Mouse (Mus musculus) embryonic facial prominence, embryonic 12.5 days (tissue): Measurements from ENCODE around the gene Leng8. TPM values are rescaled to one million over a fixed set of nuclear protein-coding genes. Genes with fewer than 3 reads are reported as not detected.

ENCODE experiments used
- ATAC-seq: fragments of 200-750 bp; cut with Nextera tagmentation; 2 replicates; pipeline ENCODE4 v1.8.0; 2017; ENCODE audit not compliant: insufficient number of reproducible peaks, insufficient read depth, low FRiP score, low TSS enrichment
- H3K27ac ChIP-seq: fragments of 300-500 bp; sonication (generic); 2 replicates; pipeline ENCODE4 v1.5.1; 2016; ENCODE audit warnings: mild to moderate bottlenecking
- H3K27me3 ChIP-seq: fragments of 300-500 bp; sonication (generic); 2 replicates; pipeline ENCODE4 v1.6.1; 2016; ENCODE audit warnings: mild to moderate bottlenecking, moderate library complexity
- H3K36me3 ChIP-seq: fragments of 300-500 bp; sonication (generic); 2 replicates; pipeline ENCODE4 v1.6.1; 2016; ENCODE audit warnings: mild to moderate bottlenecking
- H3K4me1 ChIP-seq: fragments of 300-500 bp; sonication (generic); 2 replicates; pipeline ENCODE4 v1.6.1; 2016
- H3K4me2 ChIP-seq: fragments of 300-500 bp; sonication (generic); replicated peaks from 2 replicates; pipeline ENCODE4 v1.6.1; 2016; ENCODE audit warnings: mild to moderate bottlenecking, moderate library complexity
- H3K4me3 ChIP-seq: fragments of 300-500 bp; sonication (generic); 2 replicates; pipeline ENCODE4 v1.5.1; 2016; ENCODE audit warnings: mild to moderate bottlenecking
- H3K9ac ChIP-seq: fragments of 300-500 bp; sonication (generic); 2 replicates; pipeline ENCODE4 v1.6.1; 2016; ENCODE audit warnings: mild to moderate bottlenecking, moderate library complexity
- H3K9me3 ChIP-seq: fragments of 300-500 bp; sonication (generic); 2 replicates; pipeline ENCODE4 v1.6.1; 2016; ENCODE audit warnings: mild to moderate bottlenecking, moderate library complexity
- WGBS: fragments of 180-500 bp; shearing (Covaris S2); methylation state at CpG from one replicate; pipeline ENCODE4 v1.1.7; 2016; 5-methylcytosine and 5-hydroxymethylcytosine counted together
- polyA plus RNA-seq: library from polyadenylated mRNA; unstranded; fragments of >200 nt; fragmentation: Nextera tagmentation; extraction: Ambion mirVana; gene quantifications from 2 replicates; pipeline ENCODE4 v1.2.1, GENCODE M21; 2016

Leng8 gene
- polyA plus RNA-seq, 1 experiment from 2014 or later: 80.7 TPM

DNA sequence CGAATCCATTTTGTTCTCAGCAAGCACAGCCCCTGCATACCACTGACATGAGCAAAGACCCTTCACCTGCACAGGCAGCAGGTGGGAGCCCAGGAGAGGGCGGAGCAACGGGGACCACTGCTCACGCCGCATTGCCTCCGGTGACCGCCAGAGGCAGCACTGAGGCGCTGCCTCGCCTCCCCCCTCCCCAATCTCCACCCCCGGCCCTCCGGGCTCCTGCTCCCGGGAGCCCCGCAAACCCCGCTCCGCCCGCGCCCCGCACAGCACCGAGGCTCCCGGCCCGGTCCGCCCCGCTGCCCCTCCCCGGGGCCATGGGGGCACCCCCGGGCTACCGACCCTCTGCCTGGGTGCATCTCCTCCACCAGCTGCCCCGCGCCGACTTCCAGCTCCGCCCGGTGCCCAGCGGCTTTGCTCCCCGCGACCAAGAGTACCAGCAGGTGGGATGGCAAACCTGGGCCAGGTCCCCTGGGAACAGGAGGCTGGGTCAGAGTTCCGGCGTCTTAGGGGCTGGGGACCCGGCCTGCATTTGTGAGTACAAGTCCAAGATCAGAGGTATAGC, 17.4 kb upstream of the Leng8 start, which contains the start of gene Ttyh1:
TSS of gene Ttyh1 (plus strand) at position 65 of the 559 bp plus-strand sequence.
- no peak within 1 kb of the TSS for H3K27ac ChIP-seq
- H3K9me3 ChIP-seq: no peaks in the 10 kb centered on the region
- ATAC-seq: no peak
- 1% methylated on average over 35 of the region's 37 CpGs for WGBS
- H3K36me3 ChIP-seq: no peaks in the 10 kb centered on the region
- H3K4me2 ChIP-seq: peak within 1 kb of the TSS; percentile 68
- peaks cover 13% of the 10 kb centered on the region for H3K4me1 ChIP-seq
- H3K4me3 ChIP-seq: peak within 1 kb of the TSS; percentile 45
- H3K27me3 ChIP-seq: peaks cover 26% of the 10 kb centered on the region
- peak within 1 kb of the TSS; percentile 53 for H3K9ac ChIP-seq

DNA sequence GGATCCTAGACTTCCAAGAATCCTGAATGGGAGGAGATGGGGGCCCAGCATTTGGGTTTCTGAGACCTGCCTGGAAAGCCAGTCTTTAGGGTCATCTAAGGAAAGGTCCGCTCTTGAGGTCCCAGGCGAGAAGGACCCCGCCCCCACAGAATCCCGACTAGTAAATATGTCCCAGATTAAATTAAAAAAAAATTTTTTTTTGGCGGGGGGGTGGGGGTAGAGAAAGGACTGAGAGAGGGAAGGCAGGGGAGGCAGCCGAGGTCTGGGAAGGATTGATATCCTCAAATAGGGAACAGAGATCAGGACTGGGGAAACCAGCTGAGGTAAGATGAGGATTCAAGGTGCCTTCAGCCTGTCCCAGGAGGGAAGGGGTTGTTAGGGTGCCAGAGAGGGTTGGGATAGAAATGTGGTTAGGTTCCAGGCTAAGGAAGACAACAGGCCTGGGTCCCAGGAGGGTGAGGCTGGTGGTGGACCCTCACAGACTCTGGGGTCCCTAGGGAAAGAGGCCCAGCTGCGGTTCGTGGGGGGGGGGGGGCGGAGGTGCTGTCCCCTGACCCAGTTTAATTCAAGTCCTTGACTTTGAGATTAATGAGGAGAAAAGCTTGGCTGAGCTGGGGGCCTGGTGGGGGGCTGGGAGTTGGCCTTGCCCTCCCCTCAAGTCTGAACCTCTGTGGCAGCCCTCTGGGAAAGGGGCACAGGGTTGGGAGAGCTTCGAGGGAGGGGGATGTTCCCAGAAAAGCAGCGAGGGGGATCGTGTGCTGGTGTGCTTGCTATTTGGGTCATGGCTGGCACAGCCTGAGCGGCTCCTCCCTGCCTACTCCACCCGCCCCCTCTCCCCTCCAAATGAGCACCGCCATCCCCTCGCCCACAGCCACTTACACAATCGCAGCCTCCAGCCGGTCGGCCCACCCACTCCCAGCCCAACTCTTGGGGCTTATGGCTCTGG, 16.6 kb upstream of the Leng8 start:
- Histone ChIP-seq H3K27me3 (peaks cover 26% of the 10 kb centered on the region), H3K36me3 (no peaks in the 10 kb centered on the region), H3K4me3 (peak overlapping the region; percentile 45; the same call in 1 of the 2 replicates), H3K27ac (no peak overlapping the region), H3K4me2 (peak overlapping the region; percentile 68), H3K9me3 (no peaks in the 10 kb centered on the region), H3K9ac (no peak overlapping the region), H3K4me1 (peaks cover 19% of the 10 kb centered on the region)
- ATAC-seq: no peak
- 20% methylated on average over 19 of the region's 19 CpGs for WGBS

DNA sequence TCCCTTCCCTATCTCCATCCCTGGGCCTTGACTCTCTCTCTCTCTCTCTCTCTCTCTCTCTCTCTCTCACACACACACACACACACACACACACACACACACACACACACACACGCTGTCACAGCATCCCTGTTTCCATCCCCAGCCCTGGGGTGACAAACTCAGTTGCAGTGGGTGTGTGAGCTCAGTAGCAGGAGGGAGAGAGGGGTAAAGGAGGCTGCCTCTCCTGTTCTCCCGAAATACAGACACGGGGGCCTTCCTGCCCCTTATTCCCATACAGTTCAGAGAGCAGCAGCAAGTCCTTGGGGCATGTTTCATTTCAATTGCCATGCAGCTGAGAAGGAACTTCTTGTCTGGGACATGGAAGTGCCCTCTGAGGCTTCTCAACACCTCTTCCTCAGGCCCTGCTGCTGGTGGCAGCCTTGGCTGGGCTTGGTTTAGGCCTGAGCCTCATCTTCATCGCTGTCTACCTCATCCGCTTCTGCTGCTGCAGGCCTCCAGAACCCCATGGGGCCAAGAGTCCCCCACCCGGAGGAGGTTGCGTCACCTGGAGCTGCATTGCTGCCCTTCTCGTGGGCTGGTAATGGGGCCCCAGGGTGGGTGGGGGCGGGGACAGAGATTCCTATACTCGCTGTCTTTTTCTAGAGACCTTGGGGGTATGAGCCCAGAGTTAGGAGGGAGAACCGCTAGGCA, 14.6 kb upstream of the Leng8 start:
- no peaks in the 10 kb centered on the region for H3K9me3 ChIP-seq
- H3K4me3 ChIP-seq: no peak overlapping the region
- ATAC-seq: no peak
- WGBS: 43% methylated on average over 11 of the region's 11 CpGs
- H3K27me3 ChIP-seq: peaks cover 26% of the 10 kb centered on the region
- no peak overlapping the region for H3K9ac ChIP-seq
- H3K27ac ChIP-seq: no peak overlapping the region
- H3K4me2 ChIP-seq: no peak overlapping the region
- no peaks in the 10 kb centered on the region for H3K36me3 ChIP-seq
- H3K4me1 ChIP-seq: peaks cover 19% of the 10 kb centered on the region

DNA sequence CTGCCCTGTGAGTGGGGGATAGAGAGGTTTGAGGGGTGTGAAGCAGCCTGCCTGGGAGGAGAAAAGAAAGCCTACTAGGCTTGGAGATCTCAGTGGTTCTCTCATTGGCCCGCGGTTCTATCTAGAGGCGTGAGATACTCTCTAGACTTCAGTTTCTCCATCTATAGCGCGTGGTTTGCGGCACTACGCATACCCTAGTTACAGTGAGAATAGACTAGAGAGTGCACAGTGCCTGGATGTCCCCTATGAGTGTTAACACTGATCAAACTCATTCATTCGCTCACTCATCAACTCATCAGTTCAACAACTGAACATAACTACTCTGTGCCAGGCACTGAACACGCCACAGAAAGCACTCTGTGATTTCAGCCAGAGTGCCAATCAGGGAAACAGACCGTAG, 14.1 kb upstream of the Leng8 start:
- no peak overlapping the region for H3K27ac ChIP-seq
- peaks cover 26% of the 10 kb centered on the region for H3K27me3 ChIP-seq
- no peaks in the 10 kb centered on the region for H3K9me3 ChIP-seq
- no peaks in the 10 kb centered on the region for H3K36me3 ChIP-seq
- no peak for ATAC-seq
- peaks cover 19% of the 10 kb centered on the region for H3K4me1 ChIP-seq
- H3K4me2 ChIP-seq: no peak overlapping the region
- no peak overlapping the region for H3K9ac ChIP-seq
- no peak overlapping the region for H3K4me3 ChIP-seq
- WGBS: 85% methylated on average over 10 of the region's 10 CpGs

DNA sequence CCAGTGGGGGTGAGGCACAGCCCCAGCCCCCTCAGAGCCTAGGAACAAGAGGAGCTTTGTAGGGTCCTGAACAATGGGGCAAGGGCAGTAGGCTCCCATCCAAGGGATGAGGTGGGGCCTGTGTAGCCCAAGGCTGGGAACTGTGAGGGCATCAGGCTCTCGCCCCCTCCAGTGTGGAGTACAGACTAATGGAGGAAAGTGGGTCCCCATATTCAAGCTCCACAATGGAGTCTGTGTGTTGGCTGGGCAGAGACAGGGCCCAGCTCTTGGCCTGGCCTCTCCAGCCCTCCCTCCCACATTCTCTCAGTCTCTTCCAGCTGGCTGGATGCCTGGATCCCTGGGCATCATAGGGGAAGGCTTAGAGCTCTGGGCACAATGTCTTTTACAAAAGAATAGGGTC, 13.1 kb upstream of the Leng8 start:
- Histone ChIP-seq H3K9ac (no peak overlapping the region; the same call in 1 of the 2 replicates), H3K4me3 (no peak overlapping the region), H3K27ac (0 out of 2 replicates have a peak overlapping the region, but pooled peaks have one; percentile 43), H3K4me2 (no peak overlapping the region), H3K36me3 (no peaks in the 10 kb centered on the region), H3K4me1 (peaks cover 19% of the 10 kb centered on the region), H3K9me3 (no peaks in the 10 kb centered on the region), H3K27me3 (peaks cover 26% of the 10 kb centered on the region)
- ATAC-seq: peak; percentile 37
- WGBS: 40% methylated on average over 1 of the region's 1 CpGs

DNA sequence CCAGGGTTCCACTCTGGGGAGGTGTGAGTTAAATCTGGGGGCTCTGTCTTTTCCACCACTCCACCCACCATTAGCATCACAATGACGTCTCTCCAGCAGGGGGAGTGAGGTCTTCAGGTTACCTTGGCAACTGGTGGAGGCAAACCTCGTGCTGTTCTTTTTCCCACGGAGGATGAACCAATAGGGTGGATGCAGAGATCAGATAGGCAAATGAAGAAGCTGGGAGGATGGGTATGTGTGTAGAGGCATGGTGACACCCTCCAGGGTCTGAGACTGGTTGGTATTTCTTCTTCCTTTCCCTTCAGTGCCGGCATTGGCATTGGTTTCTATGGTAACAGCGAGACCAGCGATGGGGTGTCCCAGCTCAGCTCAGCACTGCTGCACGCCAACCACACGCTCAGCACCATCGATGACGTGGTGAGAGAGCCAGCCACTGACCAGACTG, 12.5 kb upstream of the Leng8 start:
- Histone ChIP-seq H3K9me3 (no peaks in the 10 kb centered on the region), H3K27ac (no peak overlapping the region; the same call in 1 of the 2 replicates), H3K9ac (no peak overlapping the region), H3K4me2 (peak overlapping the region; percentile 44), H3K4me1 (peaks cover 16% of the 10 kb centered on the region), H3K4me3 (no peak overlapping the region), H3K27me3 (peaks cover 21% of the 10 kb centered on the region), H3K36me3 (no peaks in the 10 kb centered on the region)
- WGBS: 2% methylated on average over 10 of the region's 10 CpGs
- ATAC-seq: peak; percentile 70

DNA sequence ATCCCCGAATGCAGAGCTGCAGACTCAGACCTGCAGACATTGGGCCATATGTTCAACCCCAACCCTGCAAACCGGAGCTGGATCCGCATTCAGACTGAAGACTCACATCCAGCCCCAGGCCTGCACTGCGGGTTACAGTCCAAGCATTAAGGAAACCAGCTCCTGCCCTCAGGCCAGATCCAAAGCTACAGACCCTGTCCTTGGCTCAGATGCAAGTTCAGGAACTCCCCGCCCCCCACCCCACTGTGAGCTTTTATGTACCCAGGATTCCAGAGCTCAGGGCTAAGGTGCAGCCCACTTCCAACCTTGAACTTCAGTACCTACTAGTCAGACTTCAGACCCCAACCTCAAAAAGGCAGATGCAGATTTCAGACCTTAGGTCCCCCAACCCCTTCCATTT, 12.0 kb upstream of the Leng8 start:
- ATAC-seq: no peak
- no peak overlapping the region; the same call in 1 of the 2 replicates for H3K27ac ChIP-seq
- no peaks in the 10 kb centered on the region for H3K36me3 ChIP-seq
- H3K4me2 ChIP-seq: peak overlapping the region; percentile 44
- peaks cover 15% of the 10 kb centered on the region for H3K27me3 ChIP-seq
- H3K4me3 ChIP-seq: no peak overlapping the region
- H3K9me3 ChIP-seq: no peaks in the 10 kb centered on the region
- H3K9ac ChIP-seq: no peak overlapping the region
- peaks cover 13% of the 10 kb centered on the region for H3K4me1 ChIP-seq
- WGBS: 13% methylated on average over 5 of the region's 5 CpGs

DNA sequence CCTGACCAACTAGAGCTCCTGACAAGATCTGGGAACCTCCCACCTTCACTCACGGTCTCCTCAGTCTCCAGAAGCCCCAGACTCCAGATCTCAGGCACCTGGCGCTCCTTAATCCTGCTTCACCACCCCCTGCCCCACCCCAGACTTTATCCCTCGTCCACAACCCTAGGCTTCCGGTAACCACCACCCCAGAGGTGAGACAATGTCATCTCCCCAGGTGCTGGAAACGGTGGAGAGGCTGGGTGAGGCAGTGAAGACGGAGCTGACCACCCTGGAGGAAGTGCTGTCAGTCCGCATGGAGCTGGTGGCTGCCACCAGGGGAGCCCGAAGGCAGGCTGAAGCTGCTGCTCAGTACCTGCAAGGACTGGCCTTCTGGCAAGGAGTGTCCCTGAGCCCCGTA, 11.5 kb upstream of the Leng8 start:
- Histone ChIP-seq H3K9ac (no peak overlapping the region), H3K36me3 (no peaks in the 10 kb centered on the region), H3K4me1 (peaks cover 13% of the 10 kb centered on the region), H3K4me3 (no peak overlapping the region), H3K27ac (no peak overlapping the region), H3K27me3 (peaks cover 11% of the 10 kb centered on the region), H3K9me3 (no peaks in the 10 kb centered on the region), H3K4me2 (no peak overlapping the region)
- ATAC-seq: no peak
- 22% methylated on average over 9 of the region's 9 CpGs for WGBS

DNA sequence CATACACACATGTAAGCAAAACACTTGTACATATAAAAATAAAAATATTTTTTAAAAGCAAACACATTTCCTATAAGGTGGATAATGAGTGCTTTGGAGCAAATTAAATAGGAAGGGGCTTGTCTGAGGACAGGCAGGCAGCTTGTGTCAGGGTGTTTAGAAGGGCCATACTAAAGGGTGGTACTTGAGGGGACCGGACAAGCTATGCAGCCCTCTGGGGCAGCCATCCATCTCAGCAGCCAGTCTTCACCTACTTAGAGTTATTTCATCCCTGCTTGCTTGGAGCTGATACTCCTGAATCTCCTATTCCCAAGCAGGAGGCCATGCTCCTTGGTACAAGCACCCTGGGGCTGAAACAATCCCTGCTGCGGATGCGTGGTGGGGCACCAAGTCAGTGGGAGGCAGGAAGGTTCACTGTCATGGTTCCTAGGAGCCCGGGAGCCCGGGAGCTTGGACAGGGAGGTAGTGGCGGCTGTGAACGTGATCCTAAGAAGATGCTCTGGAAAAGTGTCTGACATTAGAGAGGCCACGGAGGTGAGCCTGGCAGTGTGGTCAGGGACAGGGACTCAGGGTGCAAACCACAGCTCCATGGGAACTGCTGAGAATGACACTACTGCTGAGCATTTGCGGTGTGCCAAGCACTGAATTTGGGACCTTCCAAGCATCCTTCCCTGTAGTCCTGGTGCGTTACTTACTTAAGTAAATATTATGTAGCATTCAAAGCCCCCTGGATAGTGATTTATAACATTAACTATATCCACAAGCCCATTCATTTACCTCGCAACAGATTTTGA, 9.7 kb upstream of the Leng8 start:
- ATAC-seq: no peak
- H3K27me3 ChIP-seq: no peaks in the 10 kb centered on the region
- no peaks in the 10 kb centered on the region for H3K36me3 ChIP-seq
- H3K4me1 ChIP-seq: peaks cover 16% of the 10 kb centered on the region
- no peaks in the 10 kb centered on the region for H3K9me3 ChIP-seq
- H3K9ac ChIP-seq: no peak overlapping the region
- H3K27ac ChIP-seq: no peak overlapping the region
- H3K4me3 ChIP-seq: no peak overlapping the region
- H3K4me2 ChIP-seq: no peak overlapping the region
- 89% methylated on average over 11 of the region's 11 CpGs for WGBS

DNA sequence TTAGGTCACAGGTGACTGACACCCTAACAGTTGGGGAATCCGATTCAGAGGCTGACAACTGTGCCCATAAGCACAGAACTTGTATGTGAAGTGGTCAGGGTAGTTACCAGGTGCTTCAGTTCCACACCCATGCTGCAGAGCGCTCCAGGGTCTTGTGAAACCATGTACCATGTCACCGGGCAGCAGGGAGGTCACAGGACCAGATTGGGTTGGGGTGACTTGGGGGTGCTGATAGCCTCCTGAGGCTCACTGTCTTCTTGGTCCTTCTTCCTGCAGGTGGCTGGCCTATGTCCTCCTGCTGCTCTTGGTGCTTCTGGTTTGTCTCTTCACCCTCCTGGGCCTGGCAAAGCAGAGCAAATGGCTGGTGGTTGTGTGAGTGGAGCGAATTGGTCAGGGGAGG, 8.9 kb upstream of the Leng8 start:
- ATAC-seq: no peak
- Histone ChIP-seq H3K9ac (no peak overlapping the region), H3K4me3 (no peak overlapping the region), H3K4me1 (peaks cover 16% of the 10 kb centered on the region), H3K36me3 (no peaks in the 10 kb centered on the region), H3K27ac (no peak overlapping the region), H3K27me3 (no peaks in the 10 kb centered on the region), H3K4me2 (no peak overlapping the region), H3K9me3 (no peaks in the 10 kb centered on the region)
- WGBS: 86% methylated on average over 4 of the region's 4 CpGs

DNA sequence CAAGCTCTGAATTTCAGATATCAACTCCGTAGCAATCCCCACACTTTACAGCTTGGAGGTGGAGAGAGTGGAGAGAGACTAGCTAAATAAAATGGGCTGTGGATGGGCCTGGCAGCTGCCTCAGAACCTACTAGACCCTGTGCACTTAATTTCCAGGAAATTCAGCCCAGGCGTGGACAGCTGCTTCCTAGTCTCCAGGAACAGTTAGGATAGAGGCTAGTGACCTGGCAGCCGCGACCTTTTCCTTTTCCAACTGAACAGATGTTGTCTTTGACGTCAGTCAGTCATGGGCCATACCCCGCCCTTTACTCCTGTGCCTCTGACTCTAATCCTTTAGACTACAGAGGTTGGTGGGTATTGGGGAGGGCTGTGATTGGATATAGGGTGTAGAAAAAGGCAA, 8.0 kb upstream of the Leng8 start:
- WGBS: 49% methylated on average over 6 of the region's 6 CpGs
- H3K9ac ChIP-seq: no peak overlapping the region
- no peaks in the 10 kb centered on the region for H3K36me3 ChIP-seq

More for the DNA sequence above, 8.0 kb upstream of the Leng8 start:
- Histone ChIP-seq H3K27me3 (no peaks in the 10 kb centered on the region), H3K4me1 (peaks cover 14% of the 10 kb centered on the region), H3K9me3 (no peaks in the 10 kb centered on the region), H3K27ac (no peak overlapping the region), H3K4me2 (no peak overlapping the region), H3K4me3 (no peak overlapping the region)
- ATAC-seq: no peak
